Mouse (Mus musculus) thymus, postnatal 4 days (tissue): ENCODE results near the gene Tnpo1.

Source experiments
- DNase-seq: peaks from one replicate; pipeline ENCODE4 v3.0.0; 2021

Tnpo1 gene

GRCm38 (mm10) chr13:98924897-98925485 is 1.2 kb downstream of the Tnpo1 start:
- no peak for DNase-seq

- no peak for DNase-seq
Measured at GRCm38 (mm10) chr13:98922806-98923205, 3.4 kb downstream of the Tnpo1 start.

GRCm38 (mm10) chr13:98921276-98921675 is 4.9 kb downstream of the Tnpo1 start:
- DNase-seq, result no peak

GRCm38 (mm10) chr13:98920300-98920699 is 5.9 kb downstream of the Tnpo1 start:
- no peak for DNase-seq

- no peak for DNase-seq
Measured at GRCm38 (mm10) chr13:98919695-98920094, 6.5 kb downstream of the Tnpo1 start.

GRCm38 (mm10) chr13:98917851-98918250 is 8.3 kb downstream of the Tnpo1 start:
- DNase-seq, result no peak

- no peak for DNase-seq
Measured at GRCm38 (mm10) chr13:98915591-98915990, 10.6 kb downstream of the Tnpo1 start.

GRCm38 (mm10) chr13:98914844-98915212 is 11.4 kb downstream of the Tnpo1 start:
- no peak for DNase-seq

GRCm38 (mm10) chr13:98914010-98914843 is 12.0 kb downstream of the Tnpo1 start:
- DNase-seq, result no peak

- no peak for DNase-seq
Measured at GRCm38 (mm10) chr13:98913196-98913595, 13.0 kb downstream of the Tnpo1 start.

- DNase-seq, result peak; percentile 46
Measured at GRCm38 (mm10) chr13:98912602-98913001, 13.6 kb downstream of the Tnpo1 start.

- no peak for DNase-seq
Measured at GRCm38 (mm10) chr13:98910801-98911200, 15.4 kb downstream of the Tnpo1 start.

- DNase-seq, result no peak
Measured at GRCm38 (mm10) chr13:98904608-98905007, 21.6 kb downstream of the Tnpo1 start.

- peak; percentile 28 for DNase-seq
Measured at GRCm38 (mm10) chr13:98902366-98903025, 23.7 kb downstream of the Tnpo1 start.

- no peak for DNase-seq
Measured at GRCm38 (mm10) chr13:98899550-98899949, 26.6 kb downstream of the Tnpo1 start.

GRCm38 (mm10) chr13:98897577-98897976 is 28.6 kb downstream of the Tnpo1 start:
- no peak for DNase-seq

- no peak for DNase-seq
Measured at GRCm38 (mm10) chr13:98896434-98897126, 29.6 kb downstream of the Tnpo1 start.

GRCm38 (mm10) chr13:98896013-98896412 is 30.2 kb downstream of the Tnpo1 start:
- DNase-seq, result no peak

- DNase-seq, result no peak
Measured at GRCm38 (mm10) chr13:98894900-98895299, 31.3 kb downstream of the Tnpo1 start.

GRCm38 (mm10) chr13:98891443-98891842 is 34.7 kb downstream of the Tnpo1 start:
- DNase-seq, result no peak

GRCm38 (mm10) chr13:98890871-98891219 is 35.3 kb downstream of the Tnpo1 start:
- peak; percentile 83 for DNase-seq

GRCm38 (mm10) chr13:98890137-98890870 is 35.9 kb downstream of the Tnpo1 start:
- DNase-seq, result peak; percentile 80

- no peak for DNase-seq
Measured at GRCm38 (mm10) chr13:98889211-98889610, 37.0 kb downstream of the Tnpo1 start.
